Comparison of ENCODE assay signal across 8 mouse cellular contexts in the genomic region with DNA sequence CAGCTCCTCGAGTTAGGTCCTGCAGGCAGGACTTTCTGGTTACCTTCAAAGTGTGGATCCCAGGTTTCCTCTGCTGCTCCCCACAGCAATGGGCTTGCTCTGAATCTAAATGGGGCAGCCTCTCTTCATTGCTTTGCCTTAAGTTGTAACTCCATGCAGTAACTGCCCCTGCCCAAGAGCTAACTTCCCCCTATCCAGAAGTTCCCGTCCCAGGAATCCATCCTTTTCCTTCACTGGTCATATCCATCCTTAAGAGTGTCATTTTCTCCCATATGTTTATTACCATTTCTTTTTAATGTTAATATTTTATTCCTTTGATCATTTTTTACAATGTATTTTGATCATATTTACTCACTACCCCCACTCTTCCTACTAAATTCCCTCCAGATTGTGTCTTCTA. TPM values are rescaled to one million over a fixed set of nuclear protein-coding genes. Genes with fewer than 3 reads are reported as not detected.
DNase-seq lines count a peak whose midpoint lies in the region; ATAC-seq and TF ChIP-seq lines count a peak whose summit lies in the region.

A gene (minus strand): TSS at position 101 of the 400 bp plus-strand sequence.

- H3K27ac ChIP-seq in left cerebral cortex, adult 2 months = peak within 1 kb of the TSS; percentile 94
- H3K27ac ChIP-seq in hindbrain, embryonic 16.5 days (ENCODE audit: low read depth, low read length) = no peak within 1 kb of the TSS
- H3K27ac ChIP-seq in macrophage = no peak within 1 kb of the TSS
- no peak within 1 kb of the TSS for H3K27ac ChIP-seq in cerebellum, adult 2 months (ENCODE audit: insufficient read depth, low read length)

- H3K9ac ChIP-seq in hindbrain, embryonic 16.5 days (ENCODE audit: low read depth, low read length) = peak within 1 kb of the TSS; percentile 55

- H3K4me3 ChIP-seq in left cerebral cortex, adult 2 months = peak within 1 kb of the TSS; percentile 74
- H3K4me3 ChIP-seq in hindbrain, embryonic 16.5 days (ENCODE audit: low read length) = peak within 1 kb of the TSS; percentile 51
- H3K4me3 ChIP-seq in macrophage (ENCODE audit: inconsistent target) = peak within 1 kb of the TSS; percentile 44
- H3K4me3 ChIP-seq in cerebellum, adult 2 months (replicated peaks; ENCODE audit: insufficient read depth, low read depth, low read length) = no peak within 1 kb of the TSS

- no peak for TF ChIP-seq POLR2A in cerebellum, adult 2 months (IDR thresholded peaks at IDR 0.05; ENCODE audit: borderline replicate concordance, insufficient read depth, low read length)

- H3K4me1 ChIP-seq in hindbrain, embryonic 16.5 days (ENCODE audit: control insufficient read depth, insufficient read depth, low read depth, low read length) = no peaks in the 10 kb centered on the region
- H3K4me1 ChIP-seq in cerebellum, adult 2 months (ENCODE audit: control insufficient read depth, insufficient read depth, low read length) = no peaks in the 10 kb centered on the region

- no peak for TF ChIP-seq CTCF in left cerebral cortex, adult 2 months (IDR thresholded peaks at IDR 0.05)
- TF ChIP-seq CTCF in cerebellum, adult 2 months (IDR thresholded peaks at IDR 0.05; ENCODE audit: borderline replicate concordance, insufficient read depth, low read depth, low read length) = no peak

- intact Hi-C loops in left cerebral cortex, adult 2 months (cut with DNase I) = loop anchor here (10.0 kb wide), 2 partner anchors 99 to 199 kb away; a partner anchor contains a TSS

- ATAC-seq in erythroid progenitor cell, adult 5-6 weeks (replicated peaks; ENCODE audit: low FRiP score, poor library complexity, severe bottlenecking) = no peak
- no peak for ATAC-seq in hindbrain, embryonic 16.5 days

- H3K36me3 ChIP-seq in hindbrain, embryonic 16.5 days (ENCODE audit: control insufficient read depth, insufficient read depth, low read length) = no peaks in the 10 kb centered on the region
- no peaks in the 10 kb centered on the region for H3K36me3 ChIP-seq in macrophage (ENCODE audit: inconsistent target)

- 68% methylated on average over 2 of the region's 2 CpGs for WGBS in hindbrain, embryonic 16.5 days
- WGBS in macrophage (ENCODE audit: missing documents) = 68% methylated on average over 2 of the region's 2 CpGs
- 73% methylated on average over 2 of the region's 2 CpGs for WGBS in cerebellum, adult 2 months

- 0 out of 2 replicates have a peak, but pooled peaks cover 3% of the 10 kb centered on the region for H3K27me3 ChIP-seq in hindbrain, embryonic 16.5 days (replicated peaks; ENCODE audit: control insufficient read depth, insufficient read depth, low read length)
- H3K27me3 ChIP-seq in cerebellum, adult 2 months (ENCODE audit: control insufficient read depth, insufficient read depth, low read length) = no peaks in the 10 kb centered on the region

- no peak for DNase-seq in left cerebral cortex, adult 2 months (ENCODE audit: extremely low spot score in 1 of 2, low spot score in 2 of 2)
- DNase-seq in left cerebral cortex, adult 9 months (ENCODE audit: low spot score in 2 of 2) = no peak
- no peak for DNase-seq in cerebellum, adult 2 months
- no peak for DNase-seq in cerebellum, adult 11-12 months
- DNase-seq in thymus, postnatal 10 days (ENCODE audit: low spot score in 2 of 2) = no peak

- H3K9me3 ChIP-seq in hindbrain, embryonic 16.5 days (ENCODE audit: control insufficient read depth, low read length) = peaks cover 6% of the 10 kb centered on the region; the same call in 1 of the 2 replicates

- peak within 1 kb of the TSS; percentile 83 for H3K4me2 ChIP-seq in hindbrain, embryonic 16.5 days (ENCODE audit: low read length)

- H3K79me2 ChIP-seq in macrophage (ENCODE audit: inconsistent target) = peaks cover 39% of the 10 kb centered on the region; the same call in 1 of the 2 replicates

RNA-seq across cellular contexts. Expression of the gene that starts here (rescaled TPM):
- 100 to 1,000 TPM; 169 to 176 TPM for total RNA-seq in left cerebral cortex, adult 2 months (2021)
- total RNA-seq in erythroid progenitor cell, adult 5-6 weeks (2015; ENCODE audit: low replicate concordance) = 60.9 and 78.0 TPM in 2 replicates
- 103 and 106 TPM in 2 replicates for total RNA-seq in erythroid progenitor cell, adult 5-6 weeks (2017; ENCODE audit: low replicate concordance)
- polyA plus RNA-seq in hindbrain, embryonic 16.5 days (2015; fragmentation: Nextera tagmentation; extraction: Ambion mirVana) = 0.55 and 0.71 TPM in 2 replicates
- 10 to 100 TPM in 7 of 26 experiments, 1 to 10 TPM in 19; 3.1 to 52.9 (median 5.5) TPM for total RNA-seq in macrophage (2018; cell fraction: chromatin; rRNA removed)
- 10 to 100 TPM in 2 of 26 experiments, 1 to 10 TPM in 24; 4.3 to 11.5 (median 7.7) TPM for total RNA-seq in macrophage (2018; cell fraction: cytosol; rRNA removed)
- 10 to 100 TPM in 9 of 26 experiments, 1 to 10 TPM in 17; 5.0 to 58.6 (median 7.9) TPM for total RNA-seq in macrophage (2018; cell fraction: nucleus; rRNA removed)
- 6.0 to 13.2 TPM (median 7.6 TPM) in 3 replicates for polyA plus RNA-seq in macrophage (2018)
- polyA plus RNA-seq in cerebellum, adult 2 months (2012; rRNA removed) = 0.92 and 1.3 TPM in 2 replicates
